Mouse (Mus musculus): ENCODE data around the gene Dtnbp1. TPM values are rescaled to one million over a fixed set of nuclear protein-coding genes. Genes with fewer than 3 reads are reported as not detected.

The Dtnbp1 gene
- polyA plus RNA-seq, 1 experiment from 2014 or later, result 63.5 TPM

DNA sequence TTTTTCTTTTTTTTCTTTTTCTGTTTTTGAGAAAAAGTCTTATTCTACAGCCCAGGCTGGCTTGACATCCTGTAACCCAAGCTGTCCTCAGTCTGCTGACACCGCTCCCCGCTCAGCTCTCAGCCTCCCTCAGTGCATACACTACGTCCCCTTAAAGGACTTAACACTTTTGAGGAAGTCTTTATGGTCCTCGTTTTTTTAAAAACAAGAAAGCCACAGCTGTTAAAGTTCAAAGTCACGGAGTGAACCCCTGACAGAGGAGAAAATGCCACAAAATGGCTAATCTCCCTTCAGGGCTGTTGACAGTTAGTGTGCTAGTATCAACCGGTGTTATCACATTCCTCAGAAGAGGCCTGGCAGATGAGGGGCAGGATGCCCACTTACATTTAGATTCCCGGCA is 29.8 kb upstream of the Dtnbp1 start:
- Histone ChIP-seq H3K36me3 (ENCODE audit: control insufficient read depth, insufficient read depth, low read length) (no peaks in the 10 kb centered on the region), H3K4me3 (ENCODE audit: low read length) (no peak overlapping the region), H3K9ac (ENCODE audit: low read length) (no peak overlapping the region), H3K4me1 (replicated peaks; ENCODE audit: control insufficient read depth, insufficient read depth, low read length) (peaks cover 3% of the 10 kb centered on the region; the same call in 1 of the 2 replicates), H3K27me3 (ENCODE audit: control insufficient read depth, insufficient read depth, low read depth, low read length) (no peaks in the 10 kb centered on the region), H3K27ac (ENCODE audit: low read length) (no peak overlapping the region; the same call in 1 of the 2 replicates), H3K4me2 (ENCODE audit: low read depth, low read length) (no peak overlapping the region), H3K9me3 (ENCODE audit: control insufficient read depth, low read length) (no peaks in the 10 kb centered on the region)
- peak; percentile 94 for ATAC-seq (ENCODE audit: low read depth)
- WGBS, result 22% methylated on average over 7 of the region's 7 CpGs

- Histone ChIP-seq H3K27me3 (ENCODE audit: control insufficient read depth, insufficient read depth, low read depth, low read length) (no peaks in the 10 kb centered on the region), H3K27ac (ENCODE audit: low read length) (peak overlapping the region; percentile 34; the same call in 1 of the 2 replicates), H3K4me2 (ENCODE audit: low read depth, low read length) (peak overlapping the region; percentile 28), H3K36me3 (ENCODE audit: control insufficient read depth, insufficient read depth, low read length) (no peaks in the 10 kb centered on the region), H3K4me1 (replicated peaks; ENCODE audit: control insufficient read depth, insufficient read depth, low read length) (peaks cover 3% of the 10 kb centered on the region; the same call in 1 of the 2 replicates), H3K4me3 (ENCODE audit: low read length) (no peak overlapping the region), H3K9me3 (ENCODE audit: control insufficient read depth, low read length) (no peaks in the 10 kb centered on the region), H3K9ac (ENCODE audit: low read length) (no peak overlapping the region)
- 32% methylated on average over 10 of the region's 10 CpGs for WGBS
- ATAC-seq (ENCODE audit: low read depth), result peak; percentile 24; the same call in 1 of the 2 replicates
Measured at GRCm38 (mm10) chr13:45031314-45031713, 29.4 kb upstream of the Dtnbp1 start.

- Histone ChIP-seq H3K4me2 (ENCODE audit: low read depth, low read length) (peak overlapping the region; percentile 28), H3K27me3 (ENCODE audit: control insufficient read depth, insufficient read depth, low read depth, low read length) (no peaks in the 10 kb centered on the region), H3K4me3 (ENCODE audit: low read length) (no peak overlapping the region), H3K27ac (ENCODE audit: low read length) (no peak overlapping the region; the same call in 1 of the 2 replicates), H3K4me1 (replicated peaks; ENCODE audit: control insufficient read depth, insufficient read depth, low read length) (peaks cover 3% of the 10 kb centered on the region; the same call in 1 of the 2 replicates), H3K36me3 (ENCODE audit: control insufficient read depth, insufficient read depth, low read length) (no peaks in the 10 kb centered on the region), H3K9ac (ENCODE audit: low read length) (no peak overlapping the region), H3K9me3 (ENCODE audit: control insufficient read depth, low read length) (no peaks in the 10 kb centered on the region)
- ATAC-seq (ENCODE audit: low read depth), result peak; percentile 72
- WGBS, result 4% methylated on average over 12 of the region's 12 CpGs
Measured at GRCm38 (mm10) chr13:45030830-45031229, 28.9 kb upstream of the Dtnbp1 start.

GRCm38 (mm10) chr13:45029791-45030190 is 27.8 kb upstream of the Dtnbp1 start:
- no peak for ATAC-seq (ENCODE audit: low read depth)
- 61% methylated on average over 1 of the region's 1 CpGs for WGBS
- Histone ChIP-seq H3K9me3 (ENCODE audit: control insufficient read depth, low read length) (no peaks in the 10 kb centered on the region), H3K9ac (ENCODE audit: low read length) (no peak overlapping the region), H3K36me3 (ENCODE audit: control insufficient read depth, insufficient read depth, low read length) (no peaks in the 10 kb centered on the region), H3K4me1 (replicated peaks; ENCODE audit: control insufficient read depth, insufficient read depth, low read length) (peaks cover 3% of the 10 kb centered on the region; the same call in 1 of the 2 replicates), H3K27ac (ENCODE audit: low read length) (no peak overlapping the region), H3K27me3 (ENCODE audit: control insufficient read depth, insufficient read depth, low read depth, low read length) (no peaks in the 10 kb centered on the region), H3K4me3 (ENCODE audit: low read length) (no peak overlapping the region), H3K4me2 (ENCODE audit: low read depth, low read length) (no peak overlapping the region)

DNA sequence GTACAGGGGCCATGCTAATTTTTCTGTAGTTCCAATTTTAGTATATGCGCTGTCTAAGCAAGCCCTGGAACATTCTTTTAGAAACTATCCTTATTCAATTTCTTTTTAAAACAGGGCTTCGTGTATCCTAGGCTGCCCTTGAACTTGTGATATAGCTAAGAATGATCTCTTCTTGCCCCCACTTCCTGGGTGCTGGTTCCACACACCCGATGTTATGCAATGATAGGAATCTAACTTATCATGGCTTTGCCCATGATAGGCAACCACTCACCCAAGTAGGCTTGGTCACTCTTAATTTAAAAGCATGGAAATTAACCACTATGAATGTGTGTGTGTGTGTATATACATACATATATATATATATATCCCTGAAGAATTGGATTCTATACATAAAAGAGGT is 24.3 kb upstream of the Dtnbp1 start:
- Histone ChIP-seq H3K4me1 (replicated peaks; ENCODE audit: control insufficient read depth, insufficient read depth, low read length) (peaks cover 1% of the 10 kb centered on the region; the same call in 1 of the 2 replicates), H3K4me3 (ENCODE audit: low read length) (no peak overlapping the region), H3K36me3 (ENCODE audit: control insufficient read depth, insufficient read depth, low read length) (no peaks in the 10 kb centered on the region), H3K4me2 (ENCODE audit: low read depth, low read length) (no peak overlapping the region), H3K27ac (ENCODE audit: low read length) (no peak overlapping the region), H3K27me3 (ENCODE audit: control insufficient read depth, insufficient read depth, low read depth, low read length) (no peaks in the 10 kb centered on the region), H3K9ac (ENCODE audit: low read length) (no peak overlapping the region), H3K9me3 (ENCODE audit: control insufficient read depth, low read length) (no peaks in the 10 kb centered on the region)
- WGBS, result 84% methylated on average over 3 of the region's 3 CpGs
- ATAC-seq (ENCODE audit: low read depth), result no peak

DNA sequence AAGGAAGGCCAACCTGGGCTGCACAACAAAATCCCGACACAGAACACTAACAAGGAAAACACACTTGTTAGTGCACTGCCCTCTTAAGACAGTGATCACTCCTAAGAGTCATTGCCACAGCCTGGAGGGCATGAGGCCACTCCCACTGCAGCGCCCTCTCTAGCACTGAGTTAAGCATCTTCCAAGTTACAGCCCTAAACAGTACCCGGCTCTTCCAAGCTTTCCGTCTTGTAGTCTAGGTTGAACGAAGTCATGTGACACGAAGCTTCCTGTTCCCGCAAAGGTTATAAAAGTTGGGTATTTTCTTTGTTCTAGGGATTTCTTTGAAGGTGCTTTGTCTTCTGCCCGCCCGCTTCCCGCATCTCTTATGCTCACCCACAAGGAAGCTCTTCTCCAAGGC is 22.9 kb upstream of the Dtnbp1 start:
- Histone ChIP-seq H3K36me3 (ENCODE audit: control insufficient read depth, insufficient read depth, low read length) (no peaks in the 10 kb centered on the region), H3K4me3 (ENCODE audit: low read length) (no peak overlapping the region), H3K4me2 (ENCODE audit: low read depth, low read length) (no peak overlapping the region), H3K27me3 (ENCODE audit: control insufficient read depth, insufficient read depth, low read depth, low read length) (no peaks in the 10 kb centered on the region), H3K27ac (ENCODE audit: low read length) (no peak overlapping the region), H3K9me3 (ENCODE audit: control insufficient read depth, low read length) (no peaks in the 10 kb centered on the region), H3K4me1 (replicated peaks; ENCODE audit: control insufficient read depth, insufficient read depth, low read length) (no peaks in the 10 kb centered on the region), H3K9ac (ENCODE audit: low read length) (no peak overlapping the region)
- ATAC-seq (ENCODE audit: low read depth), result no peak
- WGBS, result 77% methylated on average over 10 of the region's 10 CpGs

DNA sequence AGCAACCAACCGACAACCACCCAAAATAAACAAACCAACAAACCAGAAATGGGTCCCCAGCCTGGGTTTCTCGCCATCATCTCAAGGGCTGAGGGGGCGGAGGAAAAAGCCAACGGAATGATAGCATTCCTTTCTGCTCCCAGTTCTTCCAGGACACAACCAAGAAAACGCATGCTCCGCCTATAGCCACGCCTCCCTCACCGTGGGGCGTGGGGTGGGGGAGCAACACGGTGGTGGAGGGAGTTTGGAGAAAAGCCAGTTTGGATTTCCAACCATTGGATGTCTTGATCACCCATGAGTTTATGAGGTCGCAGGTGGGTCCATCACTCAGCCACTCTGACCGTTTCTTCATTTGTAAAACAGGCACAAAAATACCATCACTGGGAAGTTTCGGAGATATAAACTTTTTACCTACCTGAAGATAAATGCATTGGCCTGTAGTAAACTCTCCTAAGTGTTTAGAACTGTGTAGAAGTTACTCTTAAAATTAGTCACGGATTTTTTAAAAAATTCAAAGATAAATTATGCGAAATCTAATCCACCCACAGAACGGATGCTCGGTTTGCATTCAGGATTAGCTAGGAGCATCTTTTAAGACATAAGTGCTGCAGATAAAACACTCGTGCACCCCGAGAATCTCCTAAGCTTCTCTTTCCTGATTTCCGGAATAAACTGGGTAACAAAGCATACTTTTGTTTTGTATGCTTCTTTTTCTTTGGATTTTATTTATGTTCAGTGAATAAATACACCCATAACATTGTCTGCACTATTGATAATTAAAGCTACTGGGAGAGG is 21.6 kb upstream of the Dtnbp1 start:
- ATAC-seq (ENCODE audit: low read depth), result no peak
- no peaks in the 10 kb centered on the region for H3K4me1 ChIP-seq (replicated peaks; ENCODE audit: control insufficient read depth, insufficient read depth, low read length)
- WGBS, result 74% methylated on average over 20 of the region's 20 CpGs

GRCm38 (mm10) chr13:45008150-45008549 is 6.2 kb upstream of the Dtnbp1 start:
- WGBS, result 87% methylated on average over 7 of the region's 7 CpGs

More for the DNA sequence above, 21.6 kb upstream of the Dtnbp1 start:
- H3K27me3 ChIP-seq (ENCODE audit: control insufficient read depth, insufficient read depth, low read depth, low read length), result no peaks in the 10 kb centered on the region
- H3K36me3 ChIP-seq (ENCODE audit: control insufficient read depth, insufficient read depth, low read length), result no peaks in the 10 kb centered on the region
- no peak overlapping the region for H3K27ac ChIP-seq (ENCODE audit: low read length)
- no peaks in the 10 kb centered on the region for H3K9me3 ChIP-seq (ENCODE audit: control insufficient read depth, low read length)
- H3K4me3 ChIP-seq (ENCODE audit: low read length), result no peak overlapping the region
- H3K4me2 ChIP-seq (ENCODE audit: low read depth, low read length), result no peak overlapping the region
- no peak overlapping the region for H3K9ac ChIP-seq (ENCODE audit: low read length)

GRCm38 (mm10) chr13:45007726-45008125 is 5.8 kb upstream of the Dtnbp1 start:
- 0 out of 2 replicates have a peak, but pooled peaks cover under 1% of the 10 kb centered on the region for H3K4me1 ChIP-seq (replicated peaks; ENCODE audit: control insufficient read depth, insufficient read depth, low read length)
- no peaks in the 10 kb centered on the region for H3K36me3 ChIP-seq (ENCODE audit: control insufficient read depth, insufficient read depth, low read length)
- no peaks in the 10 kb centered on the region for H3K27me3 ChIP-seq (ENCODE audit: control insufficient read depth, insufficient read depth, low read depth, low read length)
- no peak overlapping the region for H3K27ac ChIP-seq (ENCODE audit: low read length)
- ATAC-seq (ENCODE audit: low read depth), result no peak
- no peak overlapping the region for H3K4me3 ChIP-seq (ENCODE audit: low read length)
- no peak overlapping the region for H3K9ac ChIP-seq (ENCODE audit: low read length)
- WGBS, result 71% methylated on average over 6 of the region's 6 CpGs
- H3K4me2 ChIP-seq (ENCODE audit: low read depth, low read length), result no peak overlapping the region
- H3K9me3 ChIP-seq (ENCODE audit: control insufficient read depth, low read length), result no peaks in the 10 kb centered on the region

More at GRCm38 (mm10) chr13:45008150-45008549, 6.2 kb upstream of the Dtnbp1 start:
- no peak for ATAC-seq (ENCODE audit: low read depth)
- no peaks in the 10 kb centered on the region for H3K36me3 ChIP-seq (ENCODE audit: control insufficient read depth, insufficient read depth, low read length)
- no peak overlapping the region for H3K4me2 ChIP-seq (ENCODE audit: low read depth, low read length)
- no peaks in the 10 kb centered on the region for H3K27me3 ChIP-seq (ENCODE audit: control insufficient read depth, insufficient read depth, low read depth, low read length)
- H3K4me3 ChIP-seq (ENCODE audit: low read length), result no peak overlapping the region
- no peak overlapping the region for H3K27ac ChIP-seq (ENCODE audit: low read length)
- H3K9me3 ChIP-seq (ENCODE audit: control insufficient read depth, low read length), result no peaks in the 10 kb centered on the region
- no peaks in the 10 kb centered on the region for H3K4me1 ChIP-seq (replicated peaks; ENCODE audit: control insufficient read depth, insufficient read depth, low read length)
- H3K9ac ChIP-seq (ENCODE audit: low read length), result no peak overlapping the region
